Comparison of ENCODE assay signal across 8 mouse cellular contexts in the genomic region with DNA sequence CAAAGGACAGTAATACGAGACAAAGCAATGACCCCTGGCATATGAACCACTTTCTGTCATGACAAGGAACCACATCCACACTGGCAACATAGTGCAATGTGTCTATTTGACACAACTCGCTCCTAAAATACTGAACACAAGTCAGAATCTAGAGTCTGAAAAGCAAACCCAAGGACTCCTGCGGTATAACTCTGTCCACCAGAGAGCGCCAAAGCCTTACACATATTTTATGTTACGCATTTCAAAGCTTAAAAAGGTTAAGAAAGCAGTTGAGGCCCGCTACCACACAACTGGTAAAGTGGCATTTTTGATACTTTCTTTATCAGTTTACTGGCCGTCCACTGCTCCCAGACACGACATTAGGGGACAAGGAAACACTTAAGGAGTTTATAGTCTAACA. TPM values are rescaled to one million over a fixed set of nuclear protein-coding genes. Genes with fewer than 3 reads are reported as not detected.
DNase-seq lines count a peak whose midpoint lies in the region; ATAC-seq and TF ChIP-seq lines count a peak whose summit lies in the region.

No protein-coding gene starts in this region.

- H3K4me1 ChIP-seq in heart, embryonic 11.5 days (ENCODE audit: control insufficient read depth, insufficient read depth, low read length): no peaks in the 10 kb centered on the region
- H3K4me1 ChIP-seq in heart, postnatal 0 days (ENCODE audit: control insufficient read depth, insufficient read depth): no peaks in the 10 kb centered on the region

- no peaks in the 10 kb centered on the region for H3K27me3 ChIP-seq in heart, embryonic 11.5 days (ENCODE audit: control insufficient read depth, insufficient read depth, low read length)
- H3K27me3 ChIP-seq in heart, postnatal 0 days (ENCODE audit: control insufficient read depth, insufficient read depth, low read length): no peaks in the 10 kb centered on the region
- no peaks in the 10 kb centered on the region for H3K27me3 ChIP-seq in splenic B cell, adult 2 months (ENCODE audit: control insufficient read depth, insufficient read depth, low read length, poor library complexity, severe bottlenecking)

- H3K4me2 ChIP-seq in heart, embryonic 11.5 days: no peak overlapping the region
- no peak overlapping the region for H3K4me2 ChIP-seq in heart, postnatal 0 days (ENCODE audit: low read depth, low read length)

- TF ChIP-seq CTCF in heart, postnatal 0 days (IDR thresholded peaks at IDR 0.05; ENCODE audit: low read depth): peak; percentile 85

- WGBS in heart, embryonic 11.5 days (ENCODE audit: insufficient replicate concordance): 10% methylated on average over 8 of the region's 8 CpGs
- WGBS in heart, postnatal 0 days: 7% methylated on average over 8 of the region's 8 CpGs

- no peak for ATAC-seq in heart, embryonic 11.5 days (replicated peaks; ENCODE audit: insufficient number of reproducible peaks, low FRiP score, low TSS enrichment)
- peak; percentile 66 for ATAC-seq in common myeloid progenitor, adult 5-6 weeks (replicated peaks; ENCODE audit: low read depth, poor library complexity, severe bottlenecking)
- no peak for ATAC-seq in heart, postnatal 0 days (ENCODE audit: insufficient read depth, low read depth)
- peak; percentile 66 for ATAC-seq in megakaryocyte, adult 5-6 weeks (ENCODE audit: poor library complexity, severe bottlenecking)

- no peak overlapping the region for H3K4me3 ChIP-seq in heart, embryonic 11.5 days (ENCODE audit: low read depth, low read length)
- H3K4me3 ChIP-seq in heart, postnatal 0 days (ENCODE audit: low read depth, low read length): no peak overlapping the region

- TF ChIP-seq EP300 in heart, postnatal 0 days (IDR thresholded peaks at IDR 0.05; ENCODE audit: low read depth): no peak

- H3K9me3 ChIP-seq in heart, embryonic 11.5 days (replicated peaks; ENCODE audit: control insufficient read depth, low read length): no peaks in the 10 kb centered on the region
- H3K9me3 ChIP-seq in heart, postnatal 0 days (replicated peaks; ENCODE audit: control insufficient read depth, low read length): no peaks in the 10 kb centered on the region

- no peak overlapping the region for H3K9ac ChIP-seq in heart, embryonic 11.5 days (ENCODE audit: low read depth, low read length)
- no peak overlapping the region for H3K9ac ChIP-seq in heart, postnatal 0 days (replicated peaks; ENCODE audit: low read depth, low read length)

- no peak overlapping the region for H3K27ac ChIP-seq in heart, embryonic 11.5 days (ENCODE audit: low read depth, low read length)
- no peak overlapping the region for H3K27ac ChIP-seq in heart, postnatal 0 days (ENCODE audit: low read depth)

- no peaks in the 10 kb centered on the region for H3K36me3 ChIP-seq in heart, embryonic 11.5 days (ENCODE audit: control insufficient read depth, insufficient read depth, low read length)
- no peaks in the 10 kb centered on the region for H3K36me3 ChIP-seq in heart, postnatal 0 days (replicated peaks; ENCODE audit: control insufficient read depth, insufficient read depth, low read length)
- H3K36me3 ChIP-seq in splenic B cell, adult 2 months (ENCODE audit: control insufficient read depth, insufficient read depth, low read length, poor library complexity, severe bottlenecking): no peaks in the 10 kb centered on the region

- DNase-seq in heart, adult 11 months: peak; percentile 83
- DNase-seq in Muller cell, postnatal 12 days (ENCODE audit: inconsistent ontology term): peak; percentile 65
- DNase-seq in heart, postnatal 0 days (ENCODE audit: low spot score): peak; percentile 45
- DNase-seq in layer of hippocampus, adult 9-11 months: peak; percentile 62
- peak; percentile 87 for DNase-seq in splenic B cell, adult 2 months (ENCODE audit: low read depth, low spot score)

RNA-seq across cellular contexts. Expression of gene Lrrc8b, which starts 10.6 kb away (rescaled TPM):
- 6.2 and 8.0 TPM in 2 replicates for polyA plus RNA-seq in heart, embryonic 11.5 days (2014; fragmentation: Nextera tagmentation; extraction: Ambion mirVana)
- 15.7 and 18.3 TPM in 2 replicates for total RNA-seq in common myeloid progenitor, adult 5-6 weeks (2017)
- total RNA-seq in heart, postnatal 0 days (2014; rRNA removed; ENCODE audit: low replicate concordance): 4.8 and 8.0 TPM in 2 replicates
- polyA plus RNA-seq in heart, postnatal 0 days (2015; fragmentation: Nextera tagmentation; extraction: Ambion mirVana): 2.2 and 2.6 TPM in 2 replicates
- total RNA-seq in megakaryocyte, adult 5-6 weeks (2015): 19.9 and 23.7 TPM in 2 replicates
- total RNA-seq in megakaryocyte, adult 5-6 weeks (2017): 8.1 and 9.6 TPM in 2 replicates

Comparison
In these comparisons a context has a peak if more than half of its experiments do, and no peak if none do; other contexts are left out.
1. ATAC-seq: peak in common myeloid progenitor, adult 5-6 weeks (single experiment) and megakaryocyte, adult 5-6 weeks (single experiment); none in heart, embryonic 11.5 days (single experiment) and heart, postnatal 0 days (single experiment).
2. Peak in every context shown above with its lines, with median percentiles within 50 percentile points of each other: DNase-seq.